Mouse (Mus musculus) limb, embryonic 13.5 days (tissue): ENCODE results near the gene Phactr2. TPM values are rescaled to one million over a fixed set of nuclear protein-coding genes. Genes with fewer than 3 reads are reported as not detected.
"Not testable (repeated sequence)": the region's sequence is repeated elsewhere in the genome, so short reads cannot be mapped to it uniquely, and the experiment has no call there.

ENCODE experiments used
- ATAC-seq: fragments of 200-750 bp; cut with Nextera tagmentation; 2 replicates; pipeline ENCODE4 v1.8.0; 2017; ENCODE audit warnings: low read depth, moderate number of reproducible peaks, moderate TSS enrichment; ENCODE audit not compliant: low FRiP score
- H3K27ac ChIP-seq: fragments of 300-500 bp; sonication (generic); 2 replicates; pipeline ENCODE4 v1.5.1; 2015; ENCODE audit warnings: inconsistent platforms, mild to moderate bottlenecking, moderate library complexity
- H3K27me3 ChIP-seq: fragments of 300-500 bp; sonication (generic); 2 replicates; pipeline ENCODE4 v1.6.1; 2015; ENCODE audit warnings: mild to moderate bottlenecking, inconsistent platforms
- H3K36me3 ChIP-seq: fragments of 300-500 bp; sonication (generic); 2 replicates; pipeline ENCODE4 v1.6.1; 2015; ENCODE audit warnings: inconsistent platforms, mild to moderate bottlenecking, moderate library complexity
- H3K4me1 ChIP-seq: fragments of 300-500 bp; sonication (generic); 2 replicates; pipeline ENCODE4 v1.6.1; 2015; ENCODE audit warnings: inconsistent platforms
- H3K4me2 ChIP-seq: fragments of 300-500 bp; sonication (generic); replicated peaks from 2 replicates; pipeline ENCODE4 v1.6.1; 2015; ENCODE audit warnings: inconsistent platforms, mild to moderate bottlenecking, moderate library complexity
- H3K4me3 ChIP-seq: fragments of 300-500 bp; sonication (generic); 2 replicates; pipeline ENCODE4 v1.5.1; 2015; ENCODE audit warnings: moderate library complexity, mild to moderate bottlenecking, inconsistent platforms
- H3K9ac ChIP-seq: fragments of 300-500 bp; sonication (generic); 2 replicates; pipeline ENCODE4 v1.6.1; 2015; ENCODE audit warnings: mild to moderate bottlenecking, inconsistent platforms
- H3K9me3 ChIP-seq: fragments of 300-500 bp; sonication (generic); 2 replicates; pipeline ENCODE4 v1.6.1; 2016; ENCODE audit warnings: inconsistent platforms
- WGBS: fragments of 180-500 bp; shearing (Covaris S2); methylation state at CpG from one replicate; pipeline ENCODE4 v1.1.7; 2015; 5-methylcytosine and 5-hydroxymethylcytosine counted together
- polyA plus RNA-seq: library from polyadenylated mRNA; unstranded; fragments of >200 nt; fragmentation: Nextera tagmentation; extraction: Ambion mirVana; gene quantifications from 2 replicates; pipeline ENCODE4 v1.2.1, GENCODE M21; 2015

Gene Phactr2
- polyA plus RNA-seq, 1 experiment from 2014 or later, result 26.8 TPM

DNA sequence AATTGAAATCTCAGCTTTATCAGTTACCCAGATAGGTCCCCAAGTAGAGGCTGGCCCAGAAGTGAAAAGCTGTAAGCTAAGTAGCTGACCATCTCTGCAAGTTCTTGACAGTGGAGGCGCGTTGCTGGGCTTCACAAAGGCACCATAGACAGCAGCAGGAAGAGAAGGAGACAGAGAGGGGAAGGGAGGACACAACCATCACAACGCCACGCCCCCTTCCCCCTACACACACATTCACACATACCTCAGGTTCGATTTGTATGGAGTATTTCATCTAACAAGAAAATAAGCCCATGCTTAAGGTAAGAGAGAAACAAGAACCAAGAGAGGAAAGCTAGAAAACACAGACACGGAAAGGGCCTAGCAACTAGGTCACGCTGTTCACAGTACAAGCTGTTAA lies 909 bp upstream of the Phactr2 start:
- WGBS, result 22% methylated on average over 7 of the region's 7 CpGs
- Histone ChIP-seq H3K27me3 (peaks cover 57% of the 10 kb centered on the region), H3K27ac (no peak overlapping the region), H3K9ac (no peak overlapping the region), H3K4me2 (peak overlapping the region; percentile 98), H3K4me1 (peaks cover 13% of the 10 kb centered on the region), H3K4me3 (no peak overlapping the region), H3K9me3 (no peaks in the 10 kb centered on the region), H3K36me3 (no peaks in the 10 kb centered on the region)
- no peak for ATAC-seq

DNA sequence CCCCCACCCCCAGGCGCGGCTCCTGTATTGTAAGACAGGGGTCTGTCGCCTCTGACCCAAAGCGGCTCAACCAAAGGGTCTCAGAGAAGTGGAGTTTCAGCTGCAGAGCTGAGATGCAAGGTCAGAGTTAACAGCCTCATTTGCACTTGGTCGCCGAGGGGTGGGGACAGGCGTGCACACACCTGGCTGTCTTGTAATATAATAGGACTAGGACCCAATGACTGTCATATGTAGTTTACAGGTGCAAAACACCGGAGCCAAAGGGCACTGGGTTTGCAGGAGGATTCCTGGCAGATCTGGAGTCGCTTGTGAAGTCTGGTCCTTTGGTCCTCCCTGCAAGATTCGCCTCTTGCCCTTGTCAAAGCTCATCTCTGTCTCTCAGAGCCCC lies 350 bp upstream of the Phactr2 start:
- peak overlapping the region; percentile 78 for H3K9ac ChIP-seq

DNA sequence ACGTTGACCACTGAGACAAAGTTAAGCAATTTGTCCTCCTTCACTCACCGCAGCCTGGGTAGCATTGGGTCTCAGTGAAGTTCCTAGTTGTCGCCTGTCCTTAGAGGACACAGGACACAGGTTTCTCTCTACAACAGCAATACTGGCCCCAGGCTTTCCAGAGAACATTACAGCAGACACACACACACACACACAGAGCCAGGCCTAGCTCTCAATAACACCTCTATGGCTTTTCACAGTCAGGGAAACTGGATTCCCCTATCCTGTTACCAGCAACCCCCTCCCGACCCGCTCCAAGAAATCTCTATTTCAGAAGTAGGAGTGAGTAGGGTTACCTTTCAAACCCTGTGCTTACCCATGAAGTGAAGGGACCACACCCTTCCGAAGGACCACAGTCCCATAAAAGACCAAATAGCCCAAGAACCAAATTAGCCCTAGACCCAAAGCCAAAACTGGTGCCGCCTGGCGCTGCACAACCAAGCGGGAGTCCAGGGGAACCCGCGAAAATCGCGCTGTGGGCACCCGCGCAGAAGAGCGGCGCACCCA lies 852 bp downstream of the Phactr2 start:
- Histone ChIP-seq H3K4me1 (peaks cover 13% of the 10 kb centered on the region), H3K9ac (peak overlapping the region; percentile 78), H3K27ac (no peak overlapping the region), H3K9me3 (no peaks in the 10 kb centered on the region), H3K27me3 (peaks cover 57% of the 10 kb centered on the region), H3K4me3 (peak overlapping the region; percentile 61), H3K4me2 (peak overlapping the region; percentile 98), H3K36me3 (no peaks in the 10 kb centered on the region)
- WGBS, result 13% methylated on average over 17 of the region's 17 CpGs
- no peak for ATAC-seq

More for the DNA sequence above, 350 bp upstream of the Phactr2 start:
- Histone ChIP-seq H3K9me3 (no peaks in the 10 kb centered on the region), H3K4me3 (peak overlapping the region; percentile 61), H3K36me3 (no peaks in the 10 kb centered on the region), H3K4me1 (peaks cover 13% of the 10 kb centered on the region), H3K27me3 (peaks cover 57% of the 10 kb centered on the region), H3K27ac (no peak overlapping the region), H3K4me2 (peak overlapping the region; percentile 98)
- 3% methylated on average over 10 of the region's 10 CpGs for WGBS
- no peak for ATAC-seq

DNA sequence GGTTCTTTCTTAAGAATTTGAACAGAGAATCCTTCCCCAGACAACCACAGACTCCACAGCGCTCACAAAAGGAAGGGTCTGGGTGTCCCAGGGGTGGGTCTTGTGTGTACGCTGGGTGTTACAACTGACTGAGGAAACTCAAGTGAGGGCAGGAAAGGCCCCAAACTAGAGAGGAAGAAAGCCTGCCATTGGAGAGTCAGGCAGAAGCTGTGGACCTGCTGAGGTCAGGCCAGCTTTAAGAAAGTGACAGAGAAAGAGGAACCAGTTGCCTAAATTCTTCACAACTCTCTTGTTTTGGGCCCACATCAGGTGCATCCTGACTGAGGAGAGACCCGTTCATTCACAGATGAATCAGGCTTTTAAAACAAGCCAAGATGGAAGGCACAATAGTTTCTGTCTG lies 4.0 kb downstream of the Phactr2 start:
- 90% methylated on average over 3 of the region's 3 CpGs for WGBS
- no peak overlapping the region for H3K4me2 ChIP-seq
- H3K4me3 ChIP-seq, result no peak overlapping the region
- no peaks in the 10 kb centered on the region for H3K36me3 ChIP-seq
- H3K9me3 ChIP-seq, result no peaks in the 10 kb centered on the region
- H3K27me3 ChIP-seq, result peaks cover 43% of the 10 kb centered on the region
- no peak overlapping the region for H3K9ac ChIP-seq
- ATAC-seq, result no peak
- H3K4me1 ChIP-seq, result peaks cover 13% of the 10 kb centered on the region
- H3K27ac ChIP-seq, result no peak overlapping the region

DNA sequence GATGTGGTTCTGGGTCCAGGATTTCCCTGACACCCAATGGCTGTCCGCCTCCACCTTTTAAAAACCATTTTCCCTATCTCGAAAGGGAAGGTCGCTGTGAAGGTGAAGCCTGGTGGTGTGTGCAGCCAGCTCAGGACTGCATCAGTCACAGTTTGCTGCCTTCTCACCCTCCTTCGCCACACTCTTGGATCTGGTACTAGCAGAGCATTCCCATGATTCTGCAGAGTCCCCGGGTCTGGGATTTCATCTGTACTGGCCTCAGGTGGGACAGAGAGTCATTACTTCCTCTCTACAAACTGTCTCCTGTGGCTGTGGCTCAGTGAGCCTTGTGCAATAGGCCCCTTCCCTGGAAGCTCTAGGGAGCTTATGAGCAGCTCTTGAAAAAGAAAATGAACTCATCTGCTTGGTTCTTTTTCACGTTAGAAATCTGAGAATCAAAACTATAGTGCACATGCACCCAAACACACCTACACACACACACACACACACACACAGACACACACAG lies 6.1 kb downstream of the Phactr2 start:
- H3K9me3 ChIP-seq, H3K27ac ChIP-seq, H3K4me1 ChIP-seq, H3K4me2 ChIP-seq, H3K36me3 ChIP-seq, H3K4me3 ChIP-seq, H3K9ac ChIP-seq, ATAC-seq: not testable (repeated sequence)
- whole genome bisulfite sequencing, result 74% methylated on average over 6 of the region's 6 CpGs
- peaks cover 22% of the 10 kb centered on the region for H3K27me3 ChIP-seq

- H3K27ac ChIP-seq, result no peak overlapping the region
- H3K4me3 ChIP-seq, result no peak overlapping the region
- H3K36me3 ChIP-seq, result no peaks in the 10 kb centered on the region
- no peak for ATAC-seq
- 65% methylated on average over 5 of the region's 5 CpGs for WGBS
- no peaks in the 10 kb centered on the region for H3K9me3 ChIP-seq
- no peaks in the 10 kb centered on the region for H3K4me1 ChIP-seq
- no peak overlapping the region for H3K4me2 ChIP-seq
- H3K27me3 ChIP-seq, result peaks cover 11% of the 10 kb centered on the region
- H3K9ac ChIP-seq, result no peak overlapping the region
Measured at GRCm38 (mm10) chr10:13466925-13467324, 7.3 kb downstream of the Phactr2 start.

DNA sequence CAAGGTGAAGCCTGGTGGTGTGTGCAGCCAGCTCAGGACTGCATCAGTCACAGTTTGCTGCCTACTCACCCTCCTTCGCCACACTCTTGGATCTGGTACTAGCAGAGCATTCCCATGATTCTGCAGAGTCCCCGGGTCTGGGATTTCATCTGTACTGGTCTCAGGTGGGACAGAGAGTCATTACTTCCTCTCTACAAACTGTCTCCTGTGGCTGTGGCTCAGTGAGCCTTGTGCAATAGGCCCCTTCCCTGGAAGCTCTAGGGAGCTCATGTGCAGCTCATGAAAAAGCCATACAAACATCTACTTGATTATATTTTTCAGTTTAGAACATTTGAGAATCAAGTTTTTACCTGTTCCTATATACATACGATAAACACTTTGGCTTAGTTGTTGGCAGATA lies 9.9 kb downstream of the Phactr2 start:
- H3K27me3 ChIP-seq, H3K9ac ChIP-seq, H3K9me3 ChIP-seq, H3K4me3 ChIP-seq, H3K36me3 ChIP-seq, H3K27ac ChIP-seq, H3K4me2 ChIP-seq, H3K4me1 ChIP-seq, ATAC-seq: not testable (repeated sequence)
- 91% methylated on average over 3 of the region's 3 CpGs for WGBS

DNA sequence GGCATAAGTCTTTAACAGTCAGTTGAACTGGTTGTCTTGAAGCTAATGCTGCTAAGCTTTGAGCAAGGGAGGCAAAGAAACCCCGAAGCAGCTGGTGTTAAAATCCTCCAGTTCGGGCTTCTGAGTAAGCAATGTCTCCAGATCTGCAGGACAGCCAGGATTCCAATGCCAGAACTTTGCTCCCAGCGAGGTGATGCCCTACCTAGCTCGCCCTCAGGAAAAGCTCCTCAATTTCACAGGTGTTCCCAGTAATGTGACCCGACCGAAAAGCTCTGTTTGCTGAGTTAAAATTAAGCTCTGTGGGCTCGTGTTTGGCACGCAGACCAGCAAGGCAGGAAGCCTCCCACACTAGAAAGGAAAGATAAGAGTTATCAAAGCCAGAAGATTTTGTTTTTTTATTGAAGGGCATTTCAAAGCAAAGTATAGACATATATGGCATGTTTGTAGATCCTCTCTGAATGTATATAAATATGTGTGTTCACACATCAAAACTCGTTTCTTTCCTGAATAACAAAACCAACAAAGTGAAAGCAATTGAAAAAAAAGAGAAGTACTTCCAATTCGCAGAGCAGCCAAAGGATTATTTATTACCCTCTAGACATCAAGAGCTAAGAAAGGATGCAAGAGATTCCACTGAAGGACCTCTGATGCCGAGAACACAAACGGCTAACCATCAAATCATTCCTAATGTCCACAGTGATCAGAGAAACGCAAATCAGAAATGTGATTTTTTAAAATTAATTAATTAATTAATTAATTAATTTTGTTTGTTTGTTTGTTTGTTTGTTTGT lies 20.8 kb downstream of the Phactr2 start:
- Histone ChIP-seq H3K27ac (no peak overlapping the region), H3K4me1 (peaks cover 6% of the 10 kb centered on the region), H3K27me3 (no peaks in the 10 kb centered on the region), H3K36me3 (no peaks in the 10 kb centered on the region), H3K9me3 (0 out of 2 replicates have a peak, but pooled peaks cover 3% of the 10 kb centered on the region), H3K4me3 (no peak overlapping the region), H3K4me2 (no peak overlapping the region), H3K9ac (no peak overlapping the region)
- WGBS, result 61% methylated on average over 13 of the region's 13 CpGs
- no peak for ATAC-seq

DNA sequence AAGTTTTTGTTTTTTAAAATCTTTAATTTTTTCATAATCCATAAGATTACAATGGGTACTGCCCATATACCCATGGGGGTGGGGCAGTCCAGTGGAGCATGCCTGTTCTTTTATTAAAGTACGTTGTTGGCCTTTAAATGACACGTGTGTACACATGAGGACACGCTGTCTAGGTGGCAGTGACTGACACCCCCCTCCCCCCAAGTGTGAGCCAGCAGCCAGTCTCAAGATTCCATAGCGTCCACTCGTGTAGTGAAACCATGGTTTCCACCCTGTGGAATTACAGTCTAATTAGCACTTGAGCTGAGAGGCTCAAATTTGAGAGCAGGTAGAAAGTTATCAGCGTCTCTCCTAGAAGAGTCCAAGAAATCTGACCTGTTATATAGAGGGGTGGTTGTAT lies 22.6 kb downstream of the Phactr2 start:
- Histone ChIP-seq H3K4me1 (peaks cover 16% of the 10 kb centered on the region), H3K9ac (no peak overlapping the region), H3K36me3 (no peaks in the 10 kb centered on the region), H3K4me2 (no peak overlapping the region), H3K4me3 (no peak overlapping the region), H3K27ac (no peak overlapping the region), H3K27me3 (no peaks in the 10 kb centered on the region), H3K9me3 (0 out of 2 replicates have a peak, but pooled peaks cover 3% of the 10 kb centered on the region)
- no peak for ATAC-seq
- 83% methylated on average over 6 of the region's 6 CpGs for WGBS

- H3K9me3 ChIP-seq, result no peaks in the 10 kb centered on the region
- WGBS, result 57% methylated on average over 7 of the region's 7 CpGs
- no peak overlapping the region for H3K27ac ChIP-seq
- H3K9ac ChIP-seq, result no peak overlapping the region
- no peaks in the 10 kb centered on the region for H3K36me3 ChIP-seq
- peaks cover 20% of the 10 kb centered on the region for H3K4me1 ChIP-seq
- no peak overlapping the region for H3K4me3 ChIP-seq
- ATAC-seq, result no peak
- no peaks in the 10 kb centered on the region for H3K27me3 ChIP-seq
- H3K4me2 ChIP-seq, result no peak overlapping the region
Measured at GRCm38 (mm10) chr10:13448283-13449045, 25.7 kb downstream of the Phactr2 start.

GRCm38 (mm10) chr10:13446791-13447249 lies 27.4 kb downstream of the Phactr2 start:
- Histone ChIP-seq H3K4me1 (peaks cover 20% of the 10 kb centered on the region), H3K4me3 (no peak overlapping the region), H3K27me3 (no peaks in the 10 kb centered on the region), H3K9ac (no peak overlapping the region), H3K36me3 (no peaks in the 10 kb centered on the region), H3K27ac (peak overlapping the region; percentile 48; the same call in 1 of the 2 replicates), H3K9me3 (no peaks in the 10 kb centered on the region), H3K4me2 (no peak overlapping the region)
- WGBS, result 27% methylated on average over 3 of the region's 3 CpGs
- peak; percentile 80 for ATAC-seq

- Histone ChIP-seq H3K36me3 (no peaks in the 10 kb centered on the region), H3K9ac (no peak overlapping the region), H3K27me3 (no peaks in the 10 kb centered on the region), H3K4me3 (no peak overlapping the region), H3K9me3 (no peaks in the 10 kb centered on the region), H3K4me2 (no peak overlapping the region), H3K27ac (no peak overlapping the region), H3K4me1 (peaks cover 20% of the 10 kb centered on the region)
- ATAC-seq, result no peak
- WGBS, result 77% methylated on average over 5 of the region's 5 CpGs
Measured at GRCm38 (mm10) chr10:13444257-13444656, 30.0 kb downstream of the Phactr2 start.
